Mouse (Mus musculus): ENCODE data around the gene Pinlyp. TPM values are rescaled to one million over a fixed set of nuclear protein-coding genes. Genes with fewer than 3 reads are reported as not detected.

Pinlyp gene
- polyA plus RNA-seq, 1 experiment = not detected

GRCm38 (mm10) chr7:24587330-24588105, 41.6 kb upstream of the Pinlyp start, which contains the start of the genes Ethe1 and Zfp575:
Gene Ethe1, plus strand, starts transcription at chr7:24587543.
Gene Zfp575, minus strand, starts transcription at chr7:24587641.
- peaks cover 20% of the 10 kb centered on the region for H3K9me3 ChIP-seq (ENCODE audit: control insufficient read depth, low read length)
- H3K36me3 ChIP-seq (ENCODE audit: control insufficient read depth) = no peaks in the 10 kb centered on the region
- TF ChIP-seq GATA1 (IDR thresholded peaks at IDR 0.05; ENCODE audit: low read length) (no peak), TAL1 (IDR thresholded peaks at IDR 0.05; ENCODE audit: low read length) (no peak)
- peak within 1 kb of the TSS; percentile 42 for H3K4me3 ChIP-seq (replicated peaks)
- H3K27me3 ChIP-seq (ENCODE audit: control insufficient read depth) = peaks cover 27% of the 10 kb centered on the region
- peaks cover 47% of the 10 kb centered on the region for H3K4me1 ChIP-seq (ENCODE audit: control insufficient read depth)

- peak overlapping the region; percentile 42 for H3K4me3 ChIP-seq (replicated peaks)
- no peaks in the 10 kb centered on the region for H3K36me3 ChIP-seq (ENCODE audit: control insufficient read depth)
- peaks cover 20% of the 10 kb centered on the region for H3K9me3 ChIP-seq (ENCODE audit: control insufficient read depth, low read length)
- peaks cover 27% of the 10 kb centered on the region for H3K27me3 ChIP-seq (ENCODE audit: control insufficient read depth)
- TF ChIP-seq GATA1 (IDR thresholded peaks at IDR 0.05; ENCODE audit: low read length) (no peak), TAL1 (IDR thresholded peaks at IDR 0.05; ENCODE audit: low read length) (no peak)
- peaks cover 40% of the 10 kb centered on the region for H3K4me1 ChIP-seq (ENCODE audit: control insufficient read depth)
Measured at GRCm38 (mm10) chr7:24586828-24587227, 40.9 kb upstream of the Pinlyp start.

- H3K36me3 ChIP-seq (ENCODE audit: control insufficient read depth) = no peaks in the 10 kb centered on the region
- H3K9me3 ChIP-seq (ENCODE audit: control insufficient read depth, low read length) = peaks cover 20% of the 10 kb centered on the region
- peaks cover 31% of the 10 kb centered on the region for H3K4me1 ChIP-seq (ENCODE audit: control insufficient read depth)
- no peak overlapping the region for H3K4me3 ChIP-seq (replicated peaks)
- H3K27me3 ChIP-seq (ENCODE audit: control insufficient read depth) = peaks cover 27% of the 10 kb centered on the region
- TF ChIP-seq TAL1 (IDR thresholded peaks at IDR 0.05; ENCODE audit: low read length) = no peak
Measured at GRCm38 (mm10) chr7:24585995-24586394, 40.1 kb upstream of the Pinlyp start.

DNA sequence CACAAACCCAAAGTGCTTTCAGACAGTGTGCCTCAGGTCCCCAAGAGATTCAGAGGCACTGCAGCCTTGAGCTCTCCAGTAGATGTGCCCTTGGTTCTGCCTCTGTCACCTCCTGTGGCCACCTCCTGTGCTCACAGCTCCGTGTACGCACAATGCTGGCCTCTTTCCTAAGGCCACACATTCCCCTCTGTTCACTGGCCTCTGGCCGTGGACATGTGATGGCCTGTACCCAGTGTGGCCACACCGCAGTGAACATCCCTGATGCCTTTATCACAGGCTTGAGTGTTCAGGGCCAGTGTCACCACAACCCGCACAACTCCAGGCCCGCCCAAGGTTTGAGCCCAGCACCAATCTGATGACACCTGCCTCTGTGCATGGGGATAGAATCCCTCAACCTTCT, 39.0 kb upstream of the Pinlyp start:
- Histone ChIP-seq H3K4me3 (replicated peaks) (no peak overlapping the region), H3K27me3 (ENCODE audit: control insufficient read depth) (peaks cover 27% of the 10 kb centered on the region), H3K36me3 (ENCODE audit: control insufficient read depth) (no peaks in the 10 kb centered on the region), H3K4me1 (ENCODE audit: control insufficient read depth) (peaks cover 23% of the 10 kb centered on the region), H3K9me3 (ENCODE audit: control insufficient read depth, low read length) (peaks cover 20% of the 10 kb centered on the region)
- TF ChIP-seq TAL1 (IDR thresholded peaks at IDR 0.05; ENCODE audit: low read length) (no peak), GATA1 (IDR thresholded peaks at IDR 0.05; ENCODE audit: low read length) (no peak)

- Histone ChIP-seq H3K4me3 (replicated peaks) (no peak overlapping the region), H3K36me3 (ENCODE audit: control insufficient read depth) (peaks cover 8% of the 10 kb centered on the region), H3K27me3 (ENCODE audit: control insufficient read depth) (no peaks in the 10 kb centered on the region), H3K4me1 (ENCODE audit: control insufficient read depth) (peaks cover 1% of the 10 kb centered on the region; the same call in 1 of the 2 replicates), H3K9me3 (ENCODE audit: control insufficient read depth, low read length) (no peaks in the 10 kb centered on the region)
- no peak for TF ChIP-seq TAL1 (IDR thresholded peaks at IDR 0.05; ENCODE audit: low read length)
- TF ChIP-seq GATA1 (IDR thresholded peaks at IDR 0.05; ENCODE audit: low read length) = no peak
Measured at GRCm38 (mm10) chr7:24577811-24578210, 31.9 kb upstream of the Pinlyp start.

- no peaks in the 10 kb centered on the region for H3K27me3 ChIP-seq (ENCODE audit: control insufficient read depth)
- peaks cover 41% of the 10 kb centered on the region for H3K36me3 ChIP-seq (ENCODE audit: control insufficient read depth)
- H3K9me3 ChIP-seq (ENCODE audit: control insufficient read depth, low read length) = no peaks in the 10 kb centered on the region
- H3K4me1 ChIP-seq (ENCODE audit: control insufficient read depth) = peaks cover 1% of the 10 kb centered on the region; the same call in 1 of the 2 replicates
- TF ChIP-seq TAL1 (IDR thresholded peaks at IDR 0.05; ENCODE audit: low read length) (no peak), GATA1 (IDR thresholded peaks at IDR 0.05; ENCODE audit: low read length) (no peak)
- no peak overlapping the region for H3K4me3 ChIP-seq (replicated peaks)
Measured at GRCm38 (mm10) chr7:24574224-24574796, 28.4 kb upstream of the Pinlyp start.

GRCm38 (mm10) chr7:24572455-24572854, 26.5 kb upstream of the Pinlyp start:
- Histone ChIP-seq H3K4me3 (replicated peaks) (no peak overlapping the region), H3K4me1 (ENCODE audit: control insufficient read depth) (peaks cover 1% of the 10 kb centered on the region; the same call in 1 of the 2 replicates), H3K27me3 (ENCODE audit: control insufficient read depth) (no peaks in the 10 kb centered on the region), H3K36me3 (ENCODE audit: control insufficient read depth) (peaks cover 58% of the 10 kb centered on the region), H3K9me3 (ENCODE audit: control insufficient read depth, low read length) (no peaks in the 10 kb centered on the region)
- TF ChIP-seq GATA1 (IDR thresholded peaks at IDR 0.05; ENCODE audit: low read length) (no peak), TAL1 (IDR thresholded peaks at IDR 0.05; ENCODE audit: low read length) (no peak)

GRCm38 (mm10) chr7:24571071-24571470, 25.2 kb upstream of the Pinlyp start:
- peaks cover 1% of the 10 kb centered on the region; the same call in 1 of the 2 replicates for H3K4me1 ChIP-seq (ENCODE audit: control insufficient read depth)
- TF ChIP-seq TAL1 (IDR thresholded peaks at IDR 0.05; ENCODE audit: low read length) = no peak
- no peak for TF ChIP-seq GATA1 (IDR thresholded peaks at IDR 0.05; ENCODE audit: low read length)
- no peaks in the 10 kb centered on the region for H3K27me3 ChIP-seq (ENCODE audit: control insufficient read depth)
- peaks cover 71% of the 10 kb centered on the region for H3K36me3 ChIP-seq (ENCODE audit: control insufficient read depth)
- H3K9me3 ChIP-seq (ENCODE audit: control insufficient read depth, low read length) = no peaks in the 10 kb centered on the region
- no peak overlapping the region for H3K4me3 ChIP-seq (replicated peaks)

GRCm38 (mm10) chr7:24568512-24568911, 22.6 kb upstream of the Pinlyp start:
- Histone ChIP-seq H3K4me3 (replicated peaks) (no peak overlapping the region), H3K27me3 (ENCODE audit: control insufficient read depth) (no peaks in the 10 kb centered on the region), H3K4me1 (ENCODE audit: control insufficient read depth) (no peaks in the 10 kb centered on the region; the same call in 1 of the 2 replicates), H3K36me3 (ENCODE audit: control insufficient read depth) (peaks cover 94% of the 10 kb centered on the region), H3K9me3 (ENCODE audit: control insufficient read depth, low read length) (no peaks in the 10 kb centered on the region)
- no peak for TF ChIP-seq TAL1 (IDR thresholded peaks at IDR 0.05; ENCODE audit: low read length)
- TF ChIP-seq GATA1 (IDR thresholded peaks at IDR 0.05; ENCODE audit: low read length) = no peak
